Mouse (Mus musculus): ENCODE measurements around the gene Rab23. TPM values are rescaled to one million over a fixed set of nuclear protein-coding genes. Genes with fewer than 3 reads are reported as not detected.
"Not testable (repeated sequence)": the region's sequence is repeated elsewhere in the genome, so short reads cannot be mapped to it uniquely, and the experiment has no call there.

Rab23 gene
- polyA plus RNA-seq, 1 experiment from 2014 or later = 23.8 TPM

- ATAC-seq (ENCODE audit: insufficient read depth) (no peak; the same call in 1 of the 2 replicates), DNase-seq (no peak)
- Histone ChIP-seq H3K27ac (ENCODE audit: low read depth) (no peak overlapping the region), H3K36me3 (ENCODE audit: insufficient read depth) (peaks cover 68% of the 10 kb centered on the region), H3K9ac (no peak overlapping the region), H3K27me3 (ENCODE audit: insufficient read depth, low read length) (no peaks in the 10 kb centered on the region), H3K4me1 (ENCODE audit: insufficient read depth) (no peaks in the 10 kb centered on the region), H3K4me2 (no peak overlapping the region), H3K9me3 (ENCODE audit: low read depth, low read length) (no peaks in the 10 kb centered on the region), H3K4me3 (ENCODE audit: low read depth, low read length) (no peak overlapping the region)
- TF ChIP-seq CTCF (IDR thresholded peaks at IDR 0.05; ENCODE audit: low read depth) = no peak
- WGBS = 82% methylated on average over 9 of the region's 9 CpGs
Observed at GRCm38 (mm10) chr1:33733044-33733443, 13.4 kb downstream of the Rab23 start.

GRCm38 (mm10) chr1:33734001-33734685, 14.5 kb downstream of the Rab23 start:
- Histone ChIP-seq H3K9ac (no peak overlapping the region), H3K4me3 (ENCODE audit: low read depth, low read length) (no peak overlapping the region), H3K27ac (ENCODE audit: low read depth) (no peak overlapping the region), H3K27me3 (ENCODE audit: insufficient read depth, low read length) (no peaks in the 10 kb centered on the region), H3K4me1 (ENCODE audit: insufficient read depth) (no peaks in the 10 kb centered on the region), H3K4me2 (no peak overlapping the region), H3K36me3 (ENCODE audit: insufficient read depth) (peaks cover 64% of the 10 kb centered on the region), H3K9me3 (ENCODE audit: low read depth, low read length) (no peaks in the 10 kb centered on the region)
- DNase-seq (no peak), ATAC-seq (ENCODE audit: insufficient read depth) (no peak)
- TF ChIP-seq CTCF (IDR thresholded peaks at IDR 0.05; ENCODE audit: low read depth) = no peak
- 64% methylated on average over 5 of the region's 5 CpGs for WGBS

GRCm38 (mm10) chr1:33738281-33738680, 18.6 kb downstream of the Rab23 start:
- H3K4me1 ChIP-seq (ENCODE audit: insufficient read depth) = no peaks in the 10 kb centered on the region
- no peak overlapping the region for H3K4me3 ChIP-seq (ENCODE audit: low read depth, low read length)
- no peak overlapping the region for H3K27ac ChIP-seq (ENCODE audit: low read depth)
- no peaks in the 10 kb centered on the region for H3K27me3 ChIP-seq (ENCODE audit: insufficient read depth, low read length)
- no peaks in the 10 kb centered on the region for H3K9me3 ChIP-seq (ENCODE audit: low read depth, low read length)
- TF ChIP-seq CTCF (IDR thresholded peaks at IDR 0.05; ENCODE audit: low read depth) = no peak
- ATAC-seq (ENCODE audit: insufficient read depth) = no peak
- no peak for DNase-seq
- no peak overlapping the region for H3K4me2 ChIP-seq
- H3K36me3 ChIP-seq (ENCODE audit: insufficient read depth) = peaks cover 57% of the 10 kb centered on the region
- H3K9ac ChIP-seq = no peak overlapping the region
- 90% methylated on average over 11 of the region's 11 CpGs for WGBS

GRCm38 (mm10) chr1:33738681-33739278, 19.1 kb downstream of the Rab23 start:
- Histone ChIP-seq H3K4me3 (ENCODE audit: low read depth, low read length) (no peak overlapping the region), H3K4me2 (no peak overlapping the region), H3K9ac (no peak overlapping the region), H3K9me3 (ENCODE audit: low read depth, low read length) (no peaks in the 10 kb centered on the region), H3K27ac (ENCODE audit: low read depth) (no peak overlapping the region), H3K27me3 (ENCODE audit: insufficient read depth, low read length) (no peaks in the 10 kb centered on the region), H3K36me3 (ENCODE audit: insufficient read depth) (peaks cover 57% of the 10 kb centered on the region), H3K4me1 (ENCODE audit: insufficient read depth) (no peaks in the 10 kb centered on the region)
- TF ChIP-seq CTCF (IDR thresholded peaks at IDR 0.05; ENCODE audit: low read depth) = no peak
- 85% methylated on average over 11 of the region's 11 CpGs for WGBS
- no peak for DNase-seq
- ATAC-seq (ENCODE audit: insufficient read depth) = no peak

- Histone ChIP-seq H3K27me3 (ENCODE audit: insufficient read depth, low read length) (no peaks in the 10 kb centered on the region), H3K36me3 (ENCODE audit: insufficient read depth) (peaks cover 57% of the 10 kb centered on the region), H3K9me3 (ENCODE audit: low read depth, low read length) (no peaks in the 10 kb centered on the region), H3K27ac (ENCODE audit: low read depth) (no peak overlapping the region), H3K9ac (no peak overlapping the region), H3K4me2 (no peak overlapping the region), H3K4me1 (ENCODE audit: insufficient read depth) (no peaks in the 10 kb centered on the region), H3K4me3 (ENCODE audit: low read depth, low read length) (no peak overlapping the region)
- ATAC-seq (ENCODE audit: insufficient read depth) (peak; percentile 77; the same call in 1 of the 2 replicates), DNase-seq (peak; percentile 93)
- peak; percentile 91 for TF ChIP-seq CTCF (IDR thresholded peaks at IDR 0.05; ENCODE audit: low read depth)
- WGBS = 31% methylated on average over 12 of the region's 12 CpGs
Observed at GRCm38 (mm10) chr1:33739302-33739701, 19.6 kb downstream of the Rab23 start.

- Histone ChIP-seq H3K4me2 (no peak overlapping the region), H3K4me3 (ENCODE audit: low read depth, low read length) (no peak overlapping the region), H3K9ac (no peak overlapping the region), H3K27me3 (ENCODE audit: insufficient read depth, low read length) (no peaks in the 10 kb centered on the region), H3K27ac (ENCODE audit: low read depth) (no peak overlapping the region), H3K4me1 (ENCODE audit: insufficient read depth) (no peaks in the 10 kb centered on the region), H3K36me3 (ENCODE audit: insufficient read depth) (peaks cover 46% of the 10 kb centered on the region), H3K9me3 (ENCODE audit: low read depth, low read length) (no peaks in the 10 kb centered on the region)
- ATAC-seq (ENCODE audit: insufficient read depth) (0 out of 2 replicates have a peak, but pooled peaks have one; percentile 9), DNase-seq (peak; percentile 57)
- peak; percentile 90 for TF ChIP-seq CTCF (IDR thresholded peaks at IDR 0.05; ENCODE audit: low read depth)
- 16% methylated on average over 8 of the region's 8 CpGs for WGBS
Observed at GRCm38 (mm10) chr1:33742903-33743302, 23.2 kb downstream of the Rab23 start.

GRCm38 (mm10) chr1:33744815-33745214, 25.1 kb downstream of the Rab23 start:
- not testable (repeated sequence) for H3K27ac ChIP-seq (ENCODE audit: low read depth)

More at GRCm38 (mm10) chr1:33744815-33745214, 25.1 kb downstream of the Rab23 start:
- H3K9me3 ChIP-seq (ENCODE audit: low read depth, low read length); DNase-seq; H3K4me1 ChIP-seq (ENCODE audit: insufficient read depth); H3K4me3 ChIP-seq (ENCODE audit: low read depth, low read length); H3K9ac ChIP-seq; H3K27me3 ChIP-seq (ENCODE audit: insufficient read depth, low read length); ATAC-seq (ENCODE audit: insufficient read depth); H3K4me2 ChIP-seq: not testable (repeated sequence)
- WGBS = 94% methylated on average over 9 of the region's 9 CpGs
- H3K36me3 ChIP-seq (ENCODE audit: insufficient read depth) = peaks cover 48% of the 10 kb centered on the region

All from lung, embryonic 14.5 days (tissue).